ENCODE assay signal across 9 mouse cellular contexts in genomic region chr4:21878776-21879175, GRCm38 (mm10). TPM values are rescaled to one million over a fixed set of nuclear protein-coding genes. Genes with fewer than 3 reads are reported as not detected.
DNase-seq lines count a peak whose midpoint lies in the region; ATAC-seq and TF ChIP-seq lines count a peak whose summit lies in the region.
"Had no signal": no experiment of that assay in that cellular context is flagged by ENCODE, and none has a peak within 500 bp of the region (broad histone marks: within the 10 kb centered on the region; RNA-seq: fewer than 3 reads in every experiment).

No protein-coding gene starts in this region.

- H3K9me3 ChIP-seq in embryonic facial prominence, embryonic 11.5 days (replicated peaks; ENCODE audit: control insufficient read depth, low read length), result no peaks in the 10 kb centered on the region
- no peaks in the 10 kb centered on the region for H3K9me3 ChIP-seq in intestine, embryonic 16.5 days (ENCODE audit: control insufficient read depth, low read length)
- H3K9me3 ChIP-seq in neural tube, embryonic 12.5 days, result no peaks in the 10 kb centered on the region

- peak overlapping the region; percentile 56; the same call in 1 of the 2 replicates for H3K4me2 ChIP-seq in embryonic facial prominence, embryonic 11.5 days (ENCODE audit: low read depth, low read length)
- peak overlapping the region; percentile 66 for H3K4me2 ChIP-seq in intestine, embryonic 16.5 days (ENCODE audit: low read depth, low read length)
- H3K4me2 ChIP-seq in neural tube, embryonic 12.5 days (replicated peaks), result peak overlapping the region; percentile 59

- no peak for ATAC-seq in embryonic facial prominence, embryonic 11.5 days (replicated peaks; ENCODE audit: insufficient number of reproducible peaks, low FRiP score, low TSS enrichment, low read depth)
- ATAC-seq in intestine, embryonic 16.5 days, result no peak
- ATAC-seq in neural tube, embryonic 12.5 days (ENCODE audit: low FRiP score, low read depth), result no peak

- 41% methylated on average over 6 of the region's 6 CpGs for WGBS in embryonic facial prominence, embryonic 11.5 days
- 13% methylated on average over 6 of the region's 6 CpGs for WGBS in intestine, embryonic 16.5 days
- whole genome bisulfite sequencing in neural tube, embryonic 12.5 days, result 23% methylated on average over 6 of the region's 6 CpGs

- no peaks in the 10 kb centered on the region for H3K27me3 ChIP-seq in embryonic facial prominence, embryonic 11.5 days (ENCODE audit: control insufficient read depth, insufficient read depth, low read length)
- H3K27me3 ChIP-seq in intestine, embryonic 16.5 days (replicated peaks; ENCODE audit: control insufficient read depth, insufficient read depth, low read length), result no peaks in the 10 kb centered on the region
- no peaks in the 10 kb centered on the region for H3K27me3 ChIP-seq in neural tube, embryonic 12.5 days (replicated peaks)

- no peak for DNase-seq in layer of hippocampus, adult 2 months (ENCODE audit: low spot score in 2 of 2)
- DNase-seq in layer of hippocampus, adult 11-12 months (ENCODE audit: low spot score), result no peak
- no peak for DNase-seq in embryonic facial prominence, embryonic 11.5 days (ENCODE audit: low spot score)
- no peak for DNase-seq in thymus, postnatal 10 days (ENCODE audit: low spot score in 2 of 2)
- no peak for DNase-seq in frontal cortex, adult 2 months (ENCODE audit: extremely low spot score in 1 of 2, low spot score in 1 of 2)
- DNase-seq in layer of hippocampus, adult 8-10 months (ENCODE audit: low spot score in 2 of 2), result no peak

- H3K9ac ChIP-seq in embryonic facial prominence, embryonic 11.5 days (replicated peaks; ENCODE audit: low read length), result no peak overlapping the region
- H3K9ac ChIP-seq in intestine, embryonic 16.5 days (ENCODE audit: low read depth, low read length), result 0 out of 2 replicates have a peak overlapping the region, but pooled peaks have one; percentile 24
- no peak overlapping the region for H3K9ac ChIP-seq in neural tube, embryonic 12.5 days

- peak overlapping the region; percentile 90; the same call in 1 of the 2 replicates for H3K27ac ChIP-seq in layer of hippocampus, adult 2 months
- H3K27ac ChIP-seq in embryonic facial prominence, embryonic 11.5 days (replicated peaks; ENCODE audit: low read depth, low read length), result no peak overlapping the region
- H3K27ac ChIP-seq in intestine, embryonic 16.5 days (ENCODE audit: low read length), result no peak overlapping the region; the same call in 1 of the 2 replicates
- H3K27ac ChIP-seq in neural tube, embryonic 12.5 days, result no peak overlapping the region

- no peaks in the 10 kb centered on the region for H3K4me1 ChIP-seq in embryonic facial prominence, embryonic 11.5 days (ENCODE audit: control insufficient read depth, insufficient read depth, low read length)
- H3K4me1 ChIP-seq in intestine, embryonic 16.5 days (ENCODE audit: control insufficient read depth, insufficient read depth, low read length), result peaks cover 7% of the 10 kb centered on the region
- no peaks in the 10 kb centered on the region for H3K4me1 ChIP-seq in neural tube, embryonic 12.5 days

- no peak for TF ChIP-seq CTCF in layer of hippocampus, adult 2 months (conservative IDR thresholded peaks at IDR 0.05)

- no peaks in the 10 kb centered on the region for H3K36me3 ChIP-seq in embryonic facial prominence, embryonic 11.5 days (replicated peaks; ENCODE audit: control insufficient read depth, insufficient read depth, low read depth, low read length)
- 0 out of 2 replicates have a peak, but pooled peaks cover 2% of the 10 kb centered on the region for H3K36me3 ChIP-seq in intestine, embryonic 16.5 days (ENCODE audit: control insufficient read depth, insufficient read depth, low read length)
- H3K36me3 ChIP-seq in neural tube, embryonic 12.5 days, result peaks cover 12% of the 10 kb centered on the region

- H3K4me3 ChIP-seq in layer of hippocampus, adult 2 months, result peak overlapping the region; percentile 91
- peak overlapping the region; percentile 66 for H3K4me3 ChIP-seq in embryonic facial prominence, embryonic 11.5 days (ENCODE audit: low read depth, low read length)
- H3K4me3 ChIP-seq in intestine, embryonic 16.5 days (ENCODE audit: low read length), result peak overlapping the region; percentile 80
- H3K4me3 ChIP-seq in neural tube, embryonic 12.5 days, result no peak overlapping the region

RNA-seq across cellular contexts. Expression of gene Coq3, which starts 0.7 kb away (rescaled TPM):
- 10 to 100 TPM; 12.1 to 13.3 TPM for total RNA-seq in layer of hippocampus, adult 2 months (2021)
- 13.5 and 16.5 TPM in 2 replicates for polyA plus RNA-seq in embryonic facial prominence, embryonic 11.5 days (2014; fragmentation: Nextera tagmentation; extraction: Ambion mirVana)
- 17.3 and 19.1 TPM in 2 replicates for polyA plus RNA-seq in intestine, embryonic 16.5 days (2015; fragmentation: Nextera tagmentation; extraction: Ambion mirVana)
- polyA plus RNA-seq in neural tube, embryonic 12.5 days (2016; fragmentation: Nextera tagmentation; extraction: Ambion mirVana), result 10.4 and 10.9 TPM in 2 replicates
- 11.0 and 11.7 TPM in 2 replicates for polyA plus RNA-seq in frontal cortex, adult 2 months (2012; rRNA removed)
- 10 to 100 TPM; 11.3 to 13.8 (median 13.0) TPM for total RNA-seq in layer of hippocampus, adult 8-10 months (2022)

RNA-seq across cellular contexts. Expression of gene Pnisr, which starts 31.4 kb away (rescaled TPM):
- 100 to 1,000 TPM; 222 to 250 TPM for total RNA-seq in layer of hippocampus, adult 2 months (2021)
- 158 and 175 TPM in 2 replicates for polyA plus RNA-seq in embryonic facial prominence, embryonic 11.5 days (2014; fragmentation: Nextera tagmentation; extraction: Ambion mirVana)
- 74.4 and 79.3 TPM in 2 replicates for polyA plus RNA-seq in intestine, embryonic 16.5 days (2015; fragmentation: Nextera tagmentation; extraction: Ambion mirVana)
- polyA plus RNA-seq in neural tube, embryonic 12.5 days (2016; fragmentation: Nextera tagmentation; extraction: Ambion mirVana), result 184 and 189 TPM in 2 replicates
- 298 and 323 TPM in 2 replicates for polyA plus RNA-seq in frontal cortex, adult 2 months (2012; rRNA removed)
- 100 to 1,000 TPM; 199 to 268 (median 223) TPM for total RNA-seq in layer of hippocampus, adult 8-10 months (2022)

RNA-seq across cellular contexts. Expression of gene Faxc, which starts 52.4 kb away (rescaled TPM):
- total RNA-seq in layer of hippocampus, adult 2 months (2021), result 10 to 100 TPM; 49.5 to 52.4 TPM
- polyA plus RNA-seq in embryonic facial prominence, embryonic 11.5 days (2014; fragmentation: Nextera tagmentation; extraction: Ambion mirVana), result 15.3 and 15.7 TPM in 2 replicates
- 2.5 and 3.2 TPM in 2 replicates for polyA plus RNA-seq in intestine, embryonic 16.5 days (2015; fragmentation: Nextera tagmentation; extraction: Ambion mirVana)
- 25.0 and 28.1 TPM in 2 replicates for polyA plus RNA-seq in neural tube, embryonic 12.5 days (2016; fragmentation: Nextera tagmentation; extraction: Ambion mirVana)
- polyA plus RNA-seq in frontal cortex, adult 2 months (2012; rRNA removed), result 19.9 and 23.7 TPM in 2 replicates
- total RNA-seq in layer of hippocampus, adult 8-10 months (2022), result 10 to 100 TPM; 48.8 to 54.7 (median 52.4) TPM
- total RNA-seq: neutrophil, adult 5-6 weeks had no signal
